Mouse (Mus musculus) gastrocnemius, adult 2 months (tissue): ENCODE measurements around the gene Styxl1. TPM values are rescaled to one million over a fixed set of nuclear protein-coding genes. Genes with fewer than 3 reads are reported as not detected.
A peak's percentile ranks its signal among the peaks of the same experiment; 100 is the strongest.

Experiments used
- DNase-seq: peaks from one replicate; pipeline ENCODE4 v3.0.0; 2022
- H3K27ac ChIP-seq: fragments of 200-600 bp; 2 replicates; pipeline ENCODE4 v1.8.1; 2022; ENCODE audit warnings: mild to moderate bottlenecking
- H3K4me3 ChIP-seq: fragments of 200-600 bp; 2 replicates; pipeline ENCODE4 v1.8.1; 2022; ENCODE audit warnings: mild to moderate bottlenecking, moderate library complexity
- CTCF ChIP-seq: fragments of 200-600 bp; IDR thresholded peaks from 2 replicates; pipeline ENCODE4 v1.8.1; 2022; ENCODE audit warnings: antibody characterized with exemption, mild to moderate bottlenecking, moderate library complexity
- intact Hi-C: fragments of 180-260 bp; cut with DNase I; formaldehyde crosslinking; loops from one replicate; pipeline ENCODE4 v1.15.1; 2025
- microRNA-seq: library from miRNA; unstranded; fragments of <30 nt; microRNA quantifications from one replicate; pipeline ENCODE4 v1.2.0, GENCODE M21; 2021
- total RNA-seq, 2 experiments: library from RNA; stranded (reverse); gene quantifications; 2 replicates each; pipeline ENCODE4 v1.2.3; 2021

Gene Styxl1
- total RNA-seq, 2 experiments from 2014 or later: not detected

- Histone ChIP-seq H3K4me3 (no peak overlapping the region), H3K27ac (peak overlapping the region; percentile 74)
- TF ChIP-seq CTCF: no peak
- no peak for DNase-seq
- intact Hi-C loops: no loop called here
These were observed 75.4 kb downstream of the Styxl1 start for GRCm38 (mm10) chr5:135702682-135703192.

DNA sequence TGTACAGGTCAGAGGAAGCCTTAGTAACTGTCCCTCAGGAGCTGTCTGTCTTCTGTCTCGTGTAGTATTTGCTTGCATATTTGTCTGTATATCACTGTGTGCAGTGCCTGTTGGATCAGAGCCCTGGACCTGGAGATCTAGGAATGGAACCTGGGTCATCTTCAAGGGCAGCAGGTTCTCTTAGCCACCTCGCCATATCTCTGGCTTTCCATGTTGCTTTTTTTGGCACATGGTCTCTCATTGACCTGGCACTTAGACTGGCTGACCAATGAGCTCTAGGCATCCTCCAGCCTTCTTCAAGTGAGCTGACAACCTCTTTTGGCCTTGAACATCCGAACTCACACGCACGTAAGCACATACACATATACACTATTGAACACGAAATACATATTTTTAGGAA lies 76.0 kb downstream of the Styxl1 start:
- H3K27ac ChIP-seq: peak overlapping the region; percentile 74; the same call in 1 of the 2 replicates
- no peak overlapping the region for H3K4me3 ChIP-seq
- DNase-seq: no peak
- intact Hi-C loops: no loop called here
- TF ChIP-seq CTCF: no peak

DNA sequence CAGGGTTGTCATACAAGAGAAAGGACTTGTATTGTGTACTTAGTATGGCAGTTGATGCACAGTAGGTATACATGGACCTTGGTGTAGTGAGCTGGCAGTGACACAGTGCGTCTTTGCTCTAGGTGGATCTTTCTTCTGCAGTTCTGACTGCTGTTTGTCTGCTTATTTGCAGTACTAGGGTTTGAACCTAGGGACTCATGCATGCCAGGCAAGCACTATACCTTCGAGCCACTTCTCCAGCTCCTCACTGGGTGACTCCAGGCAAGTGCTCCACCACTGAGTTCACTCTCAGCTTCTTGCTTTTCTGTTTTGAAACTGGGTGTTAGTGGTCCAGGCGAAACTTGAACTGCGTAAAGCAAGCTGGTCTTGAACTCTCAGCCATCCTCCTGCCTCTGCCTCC lies 76.6 kb downstream of the Styxl1 start:
- DNase-seq: no peak
- H3K4me3 ChIP-seq: no peak overlapping the region
- peak overlapping the region; percentile 64 for H3K27ac ChIP-seq
- intact Hi-C loops: no loop called here
- TF ChIP-seq CTCF: no peak

GRCm38 (mm10) chr5:135697711-135698111 lies 80.5 kb downstream of the Styxl1 start:
- intact Hi-C loops: no loop called here
- TF ChIP-seq CTCF: no peak
- Histone ChIP-seq H3K27ac (peak overlapping the region; percentile 35; the same call in 1 of the 2 replicates), H3K4me3 (no peak overlapping the region)
- no peak for DNase-seq

Small RNAs within 50 kb of the gene (microRNA-seq; reads per million reads assigned to microRNA genes)
- not detected for gene Mir7034

Other genes starting within 250 kb of the Styxl1 start
- 10 to 100 TPM; 19.6 to 22.9 TPM for gene Hip1, start 233.3 kb downstream of the Styxl1 start, total RNA-seq
- gene Ccl26, start 214.8 kb downstream of the Styxl1 start, total RNA-seq: not detected
- 1 to 10 TPM in 1 of 2 experiments, under 1 TPM in 1; 0.66 to 1.3 TPM for gene Ccl24, start 205.3 kb downstream of the Styxl1 start, total RNA-seq
- gene Rhbdd2, start 145.8 kb downstream of the Styxl1 start, total RNA-seq: 10 to 100 TPM; 10.7 to 13.0 TPM
- gene Por, start 108.4 kb downstream of the Styxl1 start, total RNA-seq: 10 to 100 TPM; 31.4 to 32.7 TPM
- gene Tmem120a, start 33.9 kb downstream of the Styxl1 start, total RNA-seq: 1 to 10 TPM; 7.6 to 8.3 TPM
- 1,000 to 10,000 TPM in 1 of 2 experiments, 100 to 1,000 TPM in 1; 910 to 1,211 TPM for gene Mdh2, start 95 bp upstream of the Styxl1 start, total RNA-seq
- not detected for gene Srrm3, start 28.5 kb upstream of the Styxl1 start, total RNA-seq
- gene Hspb1, start 109.5 kb upstream of the Styxl1 start, total RNA-seq: 100 to 1,000 TPM; 253 to 325 TPM
- 100 to 1,000 TPM; 289 to 303 TPM for gene Ywhag, start 156.2 kb upstream of the Styxl1 start, total RNA-seq
- under 1 TPM; 0.22 to 0.59 TPM for gene Ssc4d, start 196.1 kb upstream of the Styxl1 start, total RNA-seq
- gene Zp3, start 201.7 kb upstream of the Styxl1 start, total RNA-seq: not detected
- gene Dtx2, start 216.4 kb upstream of the Styxl1 start, total RNA-seq: 1 to 10 TPM; 6.5 to 8.2 TPM